Mouse (Mus musculus): ENCODE results near the gene Cdh24. TPM values are rescaled to one million over a fixed set of nuclear protein-coding genes. Genes with fewer than 3 reads are reported as not detected.
A peak's percentile ranks its signal among the peaks of the same experiment; 100 is the strongest.

The Cdh24 gene
- total RNA-seq, 2 experiments from 2014 or later = 8.0 to 11.1 TPM

- intact Hi-C loops (cut with DNase I) = no loop called here
- no peak for DNase-seq (ENCODE audit: low spot score in 2 of 2)
These were observed 5.3 kb upstream of the Cdh24 start for GRCm38 (mm10) chr14:54646455-54646854.

- intact Hi-C loops (cut with DNase I) = loop anchor here (5.0 kb wide), 1 partner anchor 417 kb away; no protein-coding TSS in a partner anchor
- DNase-seq (ENCODE audit: low spot score in 2 of 2) = no peak
These were observed 3.1 kb upstream of the Cdh24 start for GRCm38 (mm10) chr14:54644294-54644693.

GRCm38 (mm10) chr14:54643011-54643410, 1.8 kb upstream of the Cdh24 start:
- intact Hi-C loops (cut with DNase I) = loop anchor here (5.0 kb wide), 1 partner anchor 416 kb away; no protein-coding TSS in a partner anchor
- no peak for DNase-seq (ENCODE audit: low spot score in 2 of 2)

- intact Hi-C loops (cut with DNase I) = loop anchor here (5.0 kb wide), 1 partner anchor 415 kb away; no protein-coding TSS in a partner anchor
- DNase-seq (ENCODE audit: low spot score in 2 of 2) = no peak
These were observed 1.2 kb upstream of the Cdh24 start for GRCm38 (mm10) chr14:54642224-54642944.

GRCm38 (mm10) chr14:54640946-54641304, 239 bp downstream of the Cdh24 start, which contains the start of gene Gm17606:
Gene Gm17606 (plus strand): TSS chr14:54640952.
- DNase-seq (ENCODE audit: low spot score in 2 of 2) = no peak
- intact Hi-C loops (cut with DNase I) = loop anchor here (1.0 to 5.0 kb wide), 5 partner anchors 58 to 582 kb away; partner anchors contain the start of gene Prmt5

GRCm38 (mm10) chr14:54640121-54640520, 1.0 kb downstream of the Cdh24 start:
- intact Hi-C loops (cut with DNase I) = loop anchor here (2.0 to 5.0 kb wide), 4 partner anchors 57 to 581 kb away; partner anchors contain the start of gene Prmt5
- no peak for DNase-seq (ENCODE audit: low spot score in 2 of 2)

GRCm38 (mm10) chr14:54638210-54638609, 3.0 kb downstream of the Cdh24 start:
- peak in 1 of 2 experiments; percentile 49 for DNase-seq (ENCODE audit: low spot score in 2 of 2)
- intact Hi-C loops (cut with DNase I) = no loop called here

- DNase-seq (ENCODE audit: low spot score in 2 of 2) = no peak
- intact Hi-C loops (cut with DNase I) = loop anchor here (1.0 kb wide), 1 partner anchor 68 kb away; no protein-coding TSS in a partner anchor
These were observed 4.2 kb downstream of the Cdh24 start for GRCm38 (mm10) chr14:54636954-54637353.

GRCm38 (mm10) chr14:54634182-54634581, 7.0 kb downstream of the Cdh24 start:
- DNase-seq (ENCODE audit: low spot score in 2 of 2) = no peak
- intact Hi-C loops (cut with DNase I) = no loop called here

- intact Hi-C loops (cut with DNase I) = no loop called here
- DNase-seq (ENCODE audit: low spot score in 2 of 2) = no peak
These were observed 8.9 kb downstream of the Cdh24 start for GRCm38 (mm10) chr14:54632252-54632651.

GRCm38 (mm10) chr14:54631240-54631599, 9.9 kb downstream of the Cdh24 start:
- DNase-seq (ENCODE audit: low spot score in 2 of 2) = no peak
- intact Hi-C loops (cut with DNase I) = no loop called here

GRCm38 (mm10) chr14:54630583-54631239, 10.5 kb downstream of the Cdh24 start:
- no peak for DNase-seq (ENCODE audit: low spot score in 2 of 2)
- intact Hi-C loops (cut with DNase I) = no loop called here

- intact Hi-C loops (cut with DNase I) = no loop called here
- DNase-seq (ENCODE audit: low spot score in 2 of 2) = no peak
These were observed 11.4 kb downstream of the Cdh24 start for GRCm38 (mm10) chr14:54629797-54630196.

GRCm38 (mm10) chr14:54628103-54628502, 13.1 kb downstream of the Cdh24 start:
- intact Hi-C loops (cut with DNase I) = no loop called here
- DNase-seq (ENCODE audit: low spot score in 2 of 2) = no peak

- no peak for DNase-seq (ENCODE audit: low spot score in 2 of 2)
- intact Hi-C loops (cut with DNase I) = no loop called here
These were observed 16.2 kb downstream of the Cdh24 start for GRCm38 (mm10) chr14:54624976-54625375.

GRCm38 (mm10) chr14:54623334-54623733, 17.8 kb downstream of the Cdh24 start:
- intact Hi-C loops (cut with DNase I) = no loop called here
- no peak for DNase-seq (ENCODE audit: low spot score in 2 of 2)

- no peak for DNase-seq (ENCODE audit: low spot score in 2 of 2)
- intact Hi-C loops (cut with DNase I) = no loop called here
These were observed 20.0 kb downstream of the Cdh24 start, which contains the start of gene Psmb11 for GRCm38 (mm10) chr14:54621133-54621532. Gene Psmb11 (plus strand): TSS chr14:54621433.

- intact Hi-C loops (cut with DNase I) = no loop called here
These were observed 23.2 kb downstream of the Cdh24 start, which contains the start of gene Psmb5 for GRCm38 (mm10) chr14:54617897-54618365. Gene Psmb5 (minus strand): TSS chr14:54618022.

GRCm38 (mm10) chr14:54617152-54617896, 23.8 kb downstream of the Cdh24 start:
- no peak for DNase-seq (ENCODE audit: low spot score in 2 of 2)
- intact Hi-C loops (cut with DNase I) = no loop called here

More at GRCm38 (mm10) chr14:54617897-54618365, 23.2 kb downstream of the Cdh24 start, which contains the start of gene Psmb5:
- DNase-seq (ENCODE audit: low spot score in 2 of 2) = peak; percentile 94
